Mouse (Mus musculus) embryonic facial prominence, embryonic 15.5 days (tissue): ENCODE results near the gene Mrpl44. TPM values are rescaled to one million over a fixed set of nuclear protein-coding genes. Genes with fewer than 3 reads are reported as not detected.

Source experiments
- ATAC-seq: fragments of 200-750 bp; cut with Nextera tagmentation; 2 replicates; pipeline ENCODE4 v1.8.0; 2017; ENCODE audit warnings: low read depth, moderate TSS enrichment; ENCODE audit not compliant: insufficient number of reproducible peaks, low FRiP score, low TSS enrichment
- H3K27ac ChIP-seq: fragments of 300-500 bp; sonication (generic); replicated peaks from 2 replicates; pipeline ENCODE4 v1.5.1; 2015; ENCODE audit warnings: mild to moderate bottlenecking, inconsistent platforms
- H3K27me3 ChIP-seq: fragments of 300-500 bp; sonication (generic); 2 replicates; pipeline ENCODE4 v1.6.1; 2015; ENCODE audit warnings: inconsistent platforms
- H3K36me3 ChIP-seq: fragments of 300-500 bp; sonication (generic); 2 replicates; pipeline ENCODE4 v1.6.1; 2015; ENCODE audit warnings: mild to moderate bottlenecking, inconsistent platforms
- H3K4me1 ChIP-seq: fragments of 300-500 bp; sonication (generic); 2 replicates; pipeline ENCODE4 v1.6.1; 2015; ENCODE audit warnings: inconsistent platforms
- H3K4me2 ChIP-seq: fragments of 300-500 bp; sonication (generic); replicated peaks from 2 replicates; pipeline ENCODE4 v1.6.1; 2015; ENCODE audit warnings: mild to moderate bottlenecking, inconsistent platforms
- H3K4me3 ChIP-seq: fragments of 300-500 bp; sonication (generic); replicated peaks from 2 replicates; pipeline ENCODE4 v1.5.1; 2015; ENCODE audit warnings: mild to moderate bottlenecking, inconsistent platforms
- H3K9ac ChIP-seq: fragments of 300-500 bp; sonication (generic); 2 replicates; pipeline ENCODE4 v1.6.1; 2015; ENCODE audit warnings: inconsistent platforms
- H3K9me3 ChIP-seq: fragments of 300-500 bp; sonication (generic); replicated peaks from 2 replicates; pipeline ENCODE4 v1.6.1; 2016; ENCODE audit warnings: inconsistent platforms
- WGBS: fragments of 180-500 bp; shearing (Covaris S2); methylation state at CpG from one replicate; pipeline ENCODE4 v1.1.7; 2015; 5-methylcytosine and 5-hydroxymethylcytosine counted together
- polyA plus RNA-seq: library from polyadenylated mRNA; unstranded; fragments of >200 nt; fragmentation: Nextera tagmentation; extraction: Ambion mirVana; gene quantifications from 2 replicates; pipeline ENCODE4 v1.2.1, GENCODE M21; 2015

The Mrpl44 gene
- polyA plus RNA-seq, 1 experiment from 2014 or later, result 44.8 TPM

DNA sequence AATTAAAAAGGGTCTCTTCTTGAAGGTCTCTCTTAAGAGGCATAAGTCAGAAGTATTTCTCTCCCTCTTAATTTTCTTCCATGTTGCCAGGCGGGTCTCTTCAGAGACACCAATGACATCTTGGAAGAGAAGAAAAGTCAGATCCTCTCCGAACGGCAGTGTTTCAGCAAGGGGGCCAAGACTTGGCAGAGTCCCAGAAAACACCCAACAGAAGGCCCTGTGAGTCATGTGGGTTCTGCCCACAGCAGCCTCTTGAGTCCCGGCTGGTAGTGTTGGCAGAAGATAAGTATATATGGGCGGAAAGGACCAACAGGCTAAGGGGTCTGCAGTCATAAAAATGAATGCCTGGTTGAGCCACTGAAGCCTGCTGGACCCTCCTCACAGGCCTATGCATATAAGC is 31.0 kb downstream of the Mrpl44 start:
- 54% methylated on average over 5 of the region's 5 CpGs for WGBS
- no peak overlapping the region for H3K4me3 ChIP-seq
- H3K36me3 ChIP-seq, result no peaks in the 10 kb centered on the region
- no peak overlapping the region for H3K27ac ChIP-seq
- no peak overlapping the region for H3K9ac ChIP-seq
- H3K9me3 ChIP-seq, result no peaks in the 10 kb centered on the region
- H3K27me3 ChIP-seq, result no peaks in the 10 kb centered on the region
- 0 out of 2 replicates have a peak, but pooled peaks cover 6% of the 10 kb centered on the region for H3K4me1 ChIP-seq
- no peak overlapping the region for H3K4me2 ChIP-seq
- no peak for ATAC-seq

DNA sequence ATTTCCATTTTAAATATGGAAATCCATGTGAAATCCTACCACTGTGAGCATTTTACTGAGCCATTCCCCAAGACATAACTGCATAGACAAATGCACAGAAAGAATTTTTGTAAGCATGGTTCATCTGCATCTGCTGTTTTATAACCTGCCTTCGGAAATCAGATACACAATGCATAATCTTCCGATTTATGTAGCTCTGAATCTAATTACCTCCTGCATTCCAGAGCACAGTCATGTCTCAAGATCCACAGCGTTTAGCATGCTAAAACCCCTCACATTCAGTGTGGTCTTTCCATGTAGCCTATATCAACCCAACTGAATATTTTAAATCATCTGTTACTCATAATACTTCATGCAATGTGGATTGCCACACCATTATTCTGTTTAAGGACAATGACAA is 33.6 kb downstream of the Mrpl44 start:
- H3K27me3 ChIP-seq, result no peaks in the 10 kb centered on the region
- no peaks in the 10 kb centered on the region for H3K9me3 ChIP-seq
- no peak overlapping the region for H3K27ac ChIP-seq
- 0 out of 2 replicates have a peak, but pooled peaks cover 6% of the 10 kb centered on the region for H3K4me1 ChIP-seq
- 0 out of 2 replicates have a peak, but pooled peaks have one; percentile 47 for ATAC-seq
- 40% methylated on average over 3 of the region's 3 CpGs for WGBS
- 0 out of 2 replicates have a peak, but pooled peaks cover 6% of the 10 kb centered on the region for H3K36me3 ChIP-seq
- no peak overlapping the region for H3K4me2 ChIP-seq
- H3K4me3 ChIP-seq, result no peak overlapping the region
- H3K9ac ChIP-seq, result no peak overlapping the region

- H3K4me2 ChIP-seq, result no peak overlapping the region
- ATAC-seq, result no peak
- WGBS, result 88% methylated on average over 3 of the region's 3 CpGs
- no peaks in the 10 kb centered on the region for H3K9me3 ChIP-seq
- H3K4me3 ChIP-seq, result no peak overlapping the region
- no peaks in the 10 kb centered on the region for H3K4me1 ChIP-seq
- H3K27ac ChIP-seq, result no peak overlapping the region
- H3K9ac ChIP-seq, result no peak overlapping the region
- H3K36me3 ChIP-seq, result 0 out of 2 replicates have a peak, but pooled peaks cover 17% of the 10 kb centered on the region
- H3K27me3 ChIP-seq, result no peaks in the 10 kb centered on the region
Observed at GRCm38 (mm10) chr1:79815446-79815845, 39.6 kb downstream of the Mrpl44 start.

GRCm38 (mm10) chr1:79819296-79819879 is 43.6 kb downstream of the Mrpl44 start:
- Histone ChIP-seq H3K36me3 (0 out of 2 replicates have a peak, but pooled peaks cover 15% of the 10 kb centered on the region), H3K4me2 (no peak overlapping the region), H3K9me3 (no peaks in the 10 kb centered on the region), H3K4me3 (no peak overlapping the region), H3K9ac (no peak overlapping the region), H3K27me3 (no peaks in the 10 kb centered on the region), H3K4me1 (peaks cover 19% of the 10 kb centered on the region), H3K27ac (no peak overlapping the region)
- ATAC-seq, result no peak
- 88% methylated on average over 11 of the region's 11 CpGs for WGBS

GRCm38 (mm10) chr1:79822806-79823525 is 47.1 kb downstream of the Mrpl44 start:
- H3K36me3 ChIP-seq, result 0 out of 2 replicates have a peak, but pooled peaks cover 5% of the 10 kb centered on the region
- H3K9ac ChIP-seq, result no peak overlapping the region
- no peak for ATAC-seq
- peaks cover 29% of the 10 kb centered on the region for H3K4me1 ChIP-seq
- H3K9me3 ChIP-seq, result no peaks in the 10 kb centered on the region
- WGBS, result 58% methylated on average over 13 of the region's 13 CpGs
- H3K4me2 ChIP-seq, result no peak overlapping the region
- no peaks in the 10 kb centered on the region for H3K27me3 ChIP-seq
- no peak overlapping the region for H3K4me3 ChIP-seq
- H3K27ac ChIP-seq, result no peak overlapping the region

DNA sequence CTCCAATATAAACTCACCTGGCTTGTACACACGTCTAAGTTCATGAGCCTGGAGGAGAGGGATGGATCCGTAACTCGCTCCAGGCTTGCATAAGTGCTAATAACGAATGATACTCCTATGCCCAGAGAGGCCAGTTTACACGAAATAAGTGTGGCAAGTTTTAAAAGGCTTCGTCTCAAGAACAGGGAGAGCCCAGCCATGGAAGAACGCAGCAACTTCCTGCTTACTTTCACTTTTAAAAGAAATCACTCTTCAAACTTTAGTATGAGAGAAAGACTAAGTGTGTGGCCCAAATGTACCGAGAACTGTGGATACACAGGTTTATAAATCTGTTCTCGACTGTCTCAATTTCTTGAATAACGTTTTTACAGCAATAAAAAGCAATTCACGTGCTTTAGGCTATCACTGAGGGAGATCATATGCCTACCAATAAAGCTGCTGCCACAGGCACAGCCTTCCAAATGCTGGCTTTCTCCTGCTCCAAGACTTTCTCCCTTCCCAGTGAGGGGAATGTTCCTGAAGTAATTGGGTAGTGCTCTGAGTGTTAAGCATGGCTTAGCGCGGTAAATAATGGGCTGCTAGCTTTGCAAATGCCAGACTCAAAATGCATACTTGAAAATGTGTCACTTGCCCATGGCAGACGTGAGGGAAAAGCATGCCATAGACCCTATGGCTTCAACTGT is 48.3 kb downstream of the Mrpl44 start:
- no peaks in the 10 kb centered on the region for H3K27me3 ChIP-seq
- no peak for ATAC-seq
- peak overlapping the region; percentile 58 for H3K27ac ChIP-seq
- no peaks in the 10 kb centered on the region for H3K9me3 ChIP-seq
- H3K9ac ChIP-seq, result no peak overlapping the region
- WGBS, result 62% methylated on average over 14 of the region's 14 CpGs
- 0 out of 2 replicates have a peak overlapping the region, but pooled peaks have one; percentile 6 for H3K4me3 ChIP-seq
- H3K4me1 ChIP-seq, result peaks cover 29% of the 10 kb centered on the region
- 0 out of 2 replicates have a peak, but pooled peaks cover 5% of the 10 kb centered on the region for H3K36me3 ChIP-seq
- 0 out of 2 replicates have a peak overlapping the region, but pooled peaks have one; percentile 15 for H3K4me2 ChIP-seq

Other genes starting within 250 kb of the Mrpl44 start
- gene Ap1s3, start 104.0 kb upstream of the Mrpl44 start, polyA plus RNA-seq, result 0.39 and 0.47 TPM in 2 replicates
- gene Wdfy1, start 125 bp downstream of the Mrpl44 start, polyA plus RNA-seq, result 48.0 and 48.8 TPM in 2 replicates
- gene Serpine2, start 85.2 kb downstream of the Mrpl44 start, polyA plus RNA-seq, result 276 and 314 TPM in 2 replicates